Mouse (Mus musculus) regulatory T cell (primary cell): ENCODE data around the gene Fam205a3.
"Not testable (repeated sequence)": the region's sequence is repeated elsewhere in the genome, so short reads cannot be mapped to it uniquely, and the experiment has no call there.

Experiments used
- in situ Hi-C: fragments of 300-600 bp; cut with MboI, MseI; formaldehyde crosslinking; loops from one replicate; pipeline ENCODE4 v1.15.1; 2025; ENCODE audit warnings: high pct_unique_total_duplicates

Fam205a3 gene

GRCm38 (mm10) chr4:42318034-42318433 lies at the start of gene Fam205a3:
Gene Fam205a3, plus strand, starts transcription at chr4:42318334.
- in situ Hi-C loops = not testable (repeated sequence)

DNA sequence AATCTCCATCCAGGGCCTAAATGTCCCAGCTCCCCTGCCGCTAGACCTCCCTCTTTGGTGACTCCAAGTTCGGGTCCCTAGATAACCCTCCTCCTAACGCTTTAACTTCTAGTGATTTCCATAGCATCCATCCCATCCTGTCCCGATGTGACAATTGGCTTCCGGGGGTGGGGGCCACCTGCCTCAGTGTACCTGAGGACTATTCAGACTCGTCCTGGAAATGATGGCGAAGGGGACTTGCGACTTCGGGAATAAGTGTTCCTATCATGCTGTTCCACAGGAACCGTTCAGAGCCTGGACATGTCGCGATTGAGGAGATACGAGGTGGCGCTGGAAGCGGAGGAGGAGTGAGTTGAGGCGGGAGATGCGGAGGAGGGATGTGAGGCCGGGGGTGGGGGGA lies 24.2 kb upstream of the Fam205a3 start, which contains the start of gene Gm21953:
Gm21953 (plus strand) TSS at position 301 of the 400 bp plus-strand sequence.
- in situ Hi-C loops = not testable (repeated sequence)
